Mouse (Mus musculus) limb, embryonic 14.5 days (tissue): ENCODE results near the gene Tubgcp6. TPM values are rescaled to one million over a fixed set of nuclear protein-coding genes. Genes with fewer than 3 reads are reported as not detected.

ENCODE experiments used
- ATAC-seq: fragments of 200-750 bp; cut with Nextera tagmentation; 2 replicates; pipeline ENCODE4 v1.8.0; 2017; ENCODE audit warnings: low read depth, moderate number of reproducible peaks, moderate TSS enrichment; ENCODE audit not compliant: low FRiP score
- DNase-seq: peaks from one replicate; pipeline ENCODE4 v3.0.0-alpha.2; 2015; ENCODE audit warnings: low spot score
- H3K27ac ChIP-seq: fragments of 300-500 bp; sonication (generic); replicated peaks from 2 replicates; pipeline ENCODE4 v1.5.1; 2014; ENCODE audit warnings: low read depth, mild to moderate bottlenecking, low read length, moderate library complexity, mixed read lengths
- H3K27me3 ChIP-seq: fragments of 300-500 bp; sonication (generic); 2 replicates; pipeline ENCODE4 v1.6.1; 2014; ENCODE audit warnings: low read length, mixed read lengths; ENCODE audit not compliant: control insufficient read depth, insufficient read depth
- H3K36me3 ChIP-seq: fragments of 300-500 bp; sonication (generic); 2 replicates; pipeline ENCODE4 v1.6.1; 2014; ENCODE audit warnings: mild to moderate bottlenecking, low read length, moderate library complexity, mixed read lengths; ENCODE audit not compliant: control insufficient read depth, insufficient read depth
- H3K4me1 ChIP-seq: fragments of 300-500 bp; sonication (generic); 2 replicates; pipeline ENCODE4 v1.6.1; 2014; ENCODE audit warnings: antibody characterized with exemption, low read length, mixed read lengths; ENCODE audit not compliant: control insufficient read depth, insufficient read depth
- H3K4me2 ChIP-seq: fragments of 300-500 bp; sonication (generic); replicated peaks from 2 replicates; pipeline ENCODE4 v1.6.1; 2014; ENCODE audit warnings: low read depth, mild to moderate bottlenecking, low read length, moderate library complexity; ENCODE audit not compliant: severe bottlenecking
- H3K4me3 ChIP-seq: fragments of 300-500 bp; sonication (generic); replicated peaks from 2 replicates; pipeline ENCODE4 v1.5.1; 2014; ENCODE audit warnings: low read length
- H3K9ac ChIP-seq: fragments of 300-500 bp; sonication (generic); 2 replicates; pipeline ENCODE4 v1.6.1; 2014; ENCODE audit warnings: mild to moderate bottlenecking, low read depth, low read length, moderate library complexity; ENCODE audit not compliant: severe bottlenecking
- H3K9me3 ChIP-seq: fragments of 300-500 bp; sonication (generic); 2 replicates; pipeline ENCODE4 v1.6.1; 2016; ENCODE audit warnings: low read length; ENCODE audit not compliant: control insufficient read depth
- POLR2A ChIP-seq: fragments of 200-500 bp; IDR thresholded peaks from 2 replicates; pipeline ENCODE4 v1.8.0; 2012; ENCODE audit warnings: inconsistent platforms, mild to moderate bottlenecking, moderate library complexity, borderline replicate concordance; ENCODE audit not compliant: insufficient read depth, insufficient read length; ENCODE audit errors: extremely low read depth
- WGBS: fragments of 180-500 bp; shearing (Covaris S2); extraction: QIAGEN DNeasy Blood & Tissue Kit; methylation state at CpG from one replicate; pipeline ENCODE4 v1.1.7; 2014; 5-methylcytosine and 5-hydroxymethylcytosine counted together
- polyA plus RNA-seq, 2 experiments: library from polyadenylated mRNA; depleted of rRNA in 1 of 2; stranded (reverse) in 1 of 2; unstranded in 1 of 2; fragments of >200 nt; fragmentation: Nextera tagmentation in 1 of 2; extraction: Ambion mirVana in 1 of 2; gene quantifications; 2 replicates each; pipeline versions ENCODE4 v1.2.1 to v1.2.3; 2012 to 2014

The Tubgcp6 gene
- polyA plus RNA-seq, 2 experiments, result 17.2 to 36.8 TPM

DNA sequence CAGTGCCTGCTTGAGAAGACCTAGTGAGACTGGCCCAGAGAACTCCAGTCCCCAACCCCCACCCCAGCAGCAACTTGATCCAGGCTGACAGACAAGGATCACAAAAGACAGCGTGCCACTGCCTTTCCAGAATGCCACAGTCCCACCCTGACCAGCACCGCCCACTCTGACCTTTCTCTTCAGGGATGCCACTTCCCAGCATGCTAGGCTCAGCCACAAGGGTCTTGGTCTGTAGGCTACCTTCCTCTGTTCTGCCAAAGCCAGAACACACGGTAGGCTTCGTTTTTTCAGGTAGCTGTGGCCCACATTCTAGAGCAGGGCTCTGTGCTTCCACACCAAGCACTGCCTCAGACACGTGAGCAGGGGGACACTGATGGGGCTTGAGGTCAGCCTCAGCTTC is 20.3 kb downstream of the Tubgcp6 start:
- Histone ChIP-seq H3K9me3 (no peaks in the 10 kb centered on the region), H3K4me3 (no peak overlapping the region), H3K36me3 (peaks cover 95% of the 10 kb centered on the region), H3K4me2 (no peak overlapping the region), H3K27ac (no peak overlapping the region), H3K4me1 (no peaks in the 10 kb centered on the region), H3K27me3 (no peaks in the 10 kb centered on the region), H3K9ac (no peak overlapping the region)
- TF ChIP-seq POLR2A, result no peak
- DNase-seq (no peak), ATAC-seq (no peak)
- WGBS, result 83% methylated on average over 5 of the region's 5 CpGs

DNA sequence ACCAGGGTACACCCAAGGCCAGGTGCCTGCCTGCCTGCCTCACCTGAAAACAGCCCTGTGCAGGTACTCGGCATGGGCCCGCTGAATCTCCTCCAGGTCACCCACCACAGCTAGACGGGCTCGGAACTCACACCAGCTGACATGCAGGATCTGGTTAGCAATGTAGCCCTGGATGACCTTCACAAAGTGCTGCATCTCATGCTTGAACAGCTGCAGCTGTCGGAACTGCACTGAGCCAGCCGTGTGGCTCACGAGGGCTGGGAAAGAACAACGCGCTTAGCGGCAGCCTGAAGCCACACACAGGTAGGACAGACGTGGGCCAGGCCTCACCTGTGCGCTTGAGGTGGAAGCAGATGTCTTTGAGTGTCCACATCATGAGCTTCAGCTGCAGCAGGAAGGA is 22.1 kb downstream of the Tubgcp6 start:
- Histone ChIP-seq H3K9ac (no peak overlapping the region), H3K4me1 (no peaks in the 10 kb centered on the region), H3K27me3 (no peaks in the 10 kb centered on the region), H3K27ac (no peak overlapping the region), H3K4me3 (no peak overlapping the region), H3K9me3 (no peaks in the 10 kb centered on the region), H3K36me3 (peaks cover 95% of the 10 kb centered on the region), H3K4me2 (no peak overlapping the region)
- DNase-seq (no peak), ATAC-seq (no peak)
- 98% methylated on average over 12 of the region's 12 CpGs for whole genome bisulfite sequencing
- no peak for TF ChIP-seq POLR2A

DNA sequence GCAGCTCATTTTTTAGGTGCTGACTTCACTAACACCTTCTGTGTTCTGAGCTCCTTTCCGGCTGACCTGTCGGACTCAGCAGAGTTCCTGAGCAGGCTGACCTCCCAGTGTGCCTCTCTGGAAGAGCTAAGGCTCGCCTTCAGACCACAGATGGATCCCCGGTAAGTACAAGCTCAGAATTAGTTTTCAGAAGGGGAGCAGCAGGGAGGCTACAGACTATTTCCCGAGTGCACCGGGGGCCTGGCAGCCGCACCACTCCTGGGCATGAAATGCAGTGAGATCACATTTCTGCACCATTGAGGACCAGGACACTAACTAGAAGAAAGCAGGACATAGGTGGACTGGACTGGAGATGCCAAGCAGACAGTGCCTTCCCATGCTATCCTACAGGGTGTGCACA is 24.3 kb downstream of the Tubgcp6 start:
- Histone ChIP-seq H3K27me3 (no peaks in the 10 kb centered on the region), H3K4me3 (no peak overlapping the region), H3K4me2 (no peak overlapping the region), H3K9me3 (no peaks in the 10 kb centered on the region), H3K27ac (no peak overlapping the region), H3K4me1 (no peaks in the 10 kb centered on the region), H3K9ac (no peak overlapping the region), H3K36me3 (peaks cover 99% of the 10 kb centered on the region)
- DNase-seq (no peak), ATAC-seq (no peak)
- 89% methylated on average over 7 of the region's 7 CpGs for WGBS
- no peak for TF ChIP-seq POLR2A

DNA sequence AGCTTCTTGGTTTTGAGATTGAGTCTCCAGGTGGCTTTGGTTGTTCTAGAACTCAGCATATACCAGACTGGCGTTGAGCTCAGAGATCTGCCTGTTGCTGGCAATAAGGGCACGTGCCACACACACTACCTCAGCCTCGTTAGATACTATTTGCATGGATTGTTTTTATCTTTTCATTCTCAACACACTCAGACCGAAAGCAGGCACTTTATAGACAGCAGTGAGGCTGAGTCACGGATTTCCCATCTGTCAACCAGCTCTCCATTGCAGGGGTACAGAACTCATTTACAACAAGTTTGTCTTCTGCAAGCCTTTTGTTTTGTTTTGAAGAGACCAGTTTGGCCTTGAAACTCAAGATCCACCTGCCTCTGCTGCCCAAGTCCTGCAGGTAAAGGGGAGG is 25.5 kb downstream of the Tubgcp6 start:
- H3K4me2 ChIP-seq, result no peak overlapping the region
- no peaks in the 10 kb centered on the region for H3K4me1 ChIP-seq
- no peak overlapping the region for H3K27ac ChIP-seq
- WGBS, result 88% methylated on average over 5 of the region's 5 CpGs
- no peaks in the 10 kb centered on the region for H3K27me3 ChIP-seq
- no peak for TF ChIP-seq POLR2A
- DNase-seq (no peak), ATAC-seq (no peak)
- H3K9me3 ChIP-seq, result no peaks in the 10 kb centered on the region
- H3K9ac ChIP-seq, result no peak overlapping the region
- H3K36me3 ChIP-seq, result peaks cover 100% of the 10 kb centered on the region
- no peak overlapping the region for H3K4me3 ChIP-seq

DNA sequence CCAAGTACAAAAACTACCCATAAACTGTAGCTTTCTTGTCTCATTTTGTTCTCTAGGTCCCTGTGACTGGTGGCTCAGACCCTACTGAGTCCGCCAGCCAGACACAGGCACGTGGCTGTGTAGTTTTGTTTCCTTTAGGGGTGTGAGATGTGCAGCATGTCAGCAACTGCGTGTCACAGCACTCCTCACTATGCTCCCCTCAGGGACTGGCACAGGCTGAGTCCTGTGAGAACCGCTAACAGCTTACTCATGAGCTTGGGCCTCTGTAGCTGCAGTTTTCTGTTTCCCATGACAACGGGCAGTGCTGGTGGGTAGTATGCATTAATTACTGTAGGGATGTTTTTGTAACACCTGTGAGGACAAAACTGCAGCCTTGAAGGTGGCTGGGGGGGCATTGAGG is 30.7 kb downstream of the Tubgcp6 start:
- DNase-seq (no peak), ATAC-seq (no peak)
- Histone ChIP-seq H3K4me2 (no peak overlapping the region), H3K9ac (no peak overlapping the region), H3K27me3 (no peaks in the 10 kb centered on the region), H3K4me1 (peaks cover 6% of the 10 kb centered on the region), H3K4me3 (no peak overlapping the region), H3K27ac (no peak overlapping the region), H3K36me3 (peaks cover 59% of the 10 kb centered on the region), H3K9me3 (no peaks in the 10 kb centered on the region)
- WGBS, result 77% methylated on average over 5 of the region's 5 CpGs
- TF ChIP-seq POLR2A, result no peak

DNA sequence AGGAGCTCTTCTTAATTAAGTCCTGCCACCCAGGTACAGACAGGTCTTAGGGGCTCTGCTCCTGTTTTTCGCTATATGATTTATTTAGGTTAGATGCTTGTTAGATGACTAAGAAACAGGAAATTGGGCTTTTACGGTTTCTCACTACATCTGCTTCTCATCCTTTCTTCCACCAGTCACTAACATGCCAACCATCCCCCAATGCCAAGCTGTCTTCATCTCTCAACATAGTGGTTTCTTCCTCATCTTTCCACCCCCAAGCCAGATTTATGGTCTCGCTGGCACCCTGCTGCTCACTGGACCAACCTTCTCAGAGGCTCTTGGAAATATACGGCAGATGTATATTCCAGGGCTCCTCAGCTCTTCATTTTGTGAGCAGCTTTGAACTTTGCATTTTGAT is 32.2 kb downstream of the Tubgcp6 start:
- H3K4me2 ChIP-seq, result no peak overlapping the region
- WGBS, result 60% methylated on average over 4 of the region's 4 CpGs
- H3K4me3 ChIP-seq, result no peak overlapping the region

More for the DNA sequence above, 32.2 kb downstream of the Tubgcp6 start:
- Histone ChIP-seq H3K36me3 (peaks cover 58% of the 10 kb centered on the region), H3K9ac (no peak overlapping the region), H3K27ac (no peak overlapping the region), H3K4me1 (peaks cover 6% of the 10 kb centered on the region), H3K9me3 (no peaks in the 10 kb centered on the region), H3K27me3 (no peaks in the 10 kb centered on the region)
- ATAC-seq (no peak), DNase-seq (no peak)
- no peak for TF ChIP-seq POLR2A
